Mouse (Mus musculus): ENCODE data around the gene Stpg4. TPM values are rescaled to one million over a fixed set of nuclear protein-coding genes. Genes with fewer than 3 reads are reported as not detected.

Gene Stpg4
- total RNA-seq, 2 experiments from 2014 or later: not detected

- peak; percentile 50 to 67 for DNase-seq (ENCODE audit: low spot score in 2 of 2)
These were observed 49.0 kb downstream of the Stpg4 start for GRCm38 (mm10) chr17:87378354-87379159.

GRCm38 (mm10) chr17:87377536-87377935 is 50.0 kb downstream of the Stpg4 start:
- peak in 1 of 2 experiments; percentile 42 for DNase-seq (ENCODE audit: low spot score in 2 of 2)

GRCm38 (mm10) chr17:87376831-87377471 is 50.6 kb downstream of the Stpg4 start:
- DNase-seq (ENCODE audit: low spot score in 2 of 2): no peak

- DNase-seq (ENCODE audit: low spot score in 2 of 2): no peak
These were observed 51.5 kb downstream of the Stpg4 start for GRCm38 (mm10) chr17:87375941-87376511.

- DNase-seq (ENCODE audit: low spot score in 2 of 2): no peak
These were observed 54.2 kb downstream of the Stpg4 start for GRCm38 (mm10) chr17:87373327-87373726.

- DNase-seq (ENCODE audit: low spot score in 2 of 2): peak; percentile 35 to 58
These were observed 55.4 kb downstream of the Stpg4 start for GRCm38 (mm10) chr17:87372189-87372588.

- peak; percentile 53 to 62 for DNase-seq (ENCODE audit: low spot score in 2 of 2)
These were observed 58.2 kb downstream of the Stpg4 start for GRCm38 (mm10) chr17:87369270-87369759.

GRCm38 (mm10) chr17:87368481-87368880 is 59.1 kb downstream of the Stpg4 start:
- DNase-seq (ENCODE audit: low spot score in 2 of 2): no peak

- peak; percentile 46 to 67 for DNase-seq (ENCODE audit: low spot score in 2 of 2)
These were observed 59.9 kb downstream of the Stpg4 start for GRCm38 (mm10) chr17:87367640-87368039.

GRCm38 (mm10) chr17:87367228-87367627 is 60.3 kb downstream of the Stpg4 start:
- DNase-seq (ENCODE audit: low spot score in 2 of 2): no peak

- no peak for DNase-seq (ENCODE audit: low spot score in 2 of 2)
These were observed 61.0 kb downstream of the Stpg4 start for GRCm38 (mm10) chr17:87366520-87366919.

- DNase-seq (ENCODE audit: low spot score in 2 of 2): no peak
These were observed 62.3 kb downstream of the Stpg4 start for GRCm38 (mm10) chr17:87365268-87365667.

- DNase-seq (ENCODE audit: low spot score in 2 of 2): no peak
These were observed 63.4 kb downstream of the Stpg4 start for GRCm38 (mm10) chr17:87364108-87364507.

- DNase-seq (ENCODE audit: low spot score in 2 of 2): no peak
These were observed 66.4 kb downstream of the Stpg4 start for GRCm38 (mm10) chr17:87361132-87361531.

GRCm38 (mm10) chr17:87357506-87357905 is 70.0 kb downstream of the Stpg4 start:
- no peak for DNase-seq (ENCODE audit: low spot score in 2 of 2)

- DNase-seq (ENCODE audit: low spot score in 2 of 2): no peak
These were observed 71.3 kb downstream of the Stpg4 start for GRCm38 (mm10) chr17:87356261-87356660.

- no peak for DNase-seq (ENCODE audit: low spot score in 2 of 2)
These were observed 72.1 kb downstream of the Stpg4 start for GRCm38 (mm10) chr17:87355456-87355855.

GRCm38 (mm10) chr17:87353745-87354320 is 73.7 kb downstream of the Stpg4 start:
- DNase-seq (ENCODE audit: low spot score in 2 of 2): no peak

- DNase-seq (ENCODE audit: low spot score in 2 of 2): no peak
These were observed 74.7 kb downstream of the Stpg4 start for GRCm38 (mm10) chr17:87352898-87353225.

GRCm38 (mm10) chr17:87352106-87352897 is 75.2 kb downstream of the Stpg4 start:
- no peak for DNase-seq (ENCODE audit: low spot score in 2 of 2)

Measured in layer of hippocampus, postnatal 14 days (tissue).